Mouse (Mus musculus): ENCODE measurements around the gene Tmem91.

DNA sequence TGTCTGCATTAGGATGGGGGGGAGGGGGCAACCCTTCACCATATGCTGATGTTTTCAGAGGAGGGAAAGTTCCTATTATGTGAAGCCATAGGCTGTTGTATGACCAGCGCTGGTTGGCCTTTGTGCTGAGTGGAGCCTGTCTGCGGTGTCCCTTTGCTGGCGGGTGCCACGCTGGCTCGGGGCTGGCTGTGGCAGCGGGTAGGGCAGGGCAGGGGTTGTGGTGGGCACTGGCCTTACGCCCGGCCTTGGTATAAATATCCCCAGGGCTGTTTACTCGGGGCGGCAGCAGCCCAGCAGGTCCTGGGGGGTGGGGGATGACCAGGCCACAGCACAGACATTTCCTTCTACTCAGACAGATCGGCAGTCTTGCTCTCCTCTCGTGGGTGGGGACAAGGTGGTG, 35.0 kb upstream of the Tmem91 start:
- no peak for TF ChIP-seq CTCF (IDR thresholded peaks at IDR 0.05; ENCODE audit: borderline replicate concordance, control insufficient read depth, extremely low read depth, insufficient read depth, low read length, poor library complexity)
- TF ChIP-seq POLR2A (IDR thresholded peaks at IDR 0.05; ENCODE audit: control insufficient read depth, extremely low read depth, insufficient read depth, low read length, poor library complexity) = no peak
